Mouse (Mus musculus) lung, embryonic 16.5 days (tissue): Measurements from ENCODE around the gene Odf4. TPM values are rescaled to one million over a fixed set of nuclear protein-coding genes. Genes with fewer than 3 reads are reported as not detected.
"Not testable (repeated sequence)": the region's sequence is repeated elsewhere in the genome, so short reads cannot be mapped to it uniquely, and the experiment has no call there.

ENCODE experiments used
- ATAC-seq: fragments of 200-750 bp; cut with Nextera tagmentation; 2 replicates; pipeline ENCODE4 v1.8.0; 2017; ENCODE audit warnings: low read depth, mild to moderate bottlenecking, moderate library complexity
- H3K27ac ChIP-seq: fragments of 300-500 bp; sonication (generic); 2 replicates; pipeline ENCODE4 v1.5.1; 2014; ENCODE audit warnings: mild to moderate bottlenecking, control low read depth, low read length
- H3K27me3 ChIP-seq: fragments of 300-500 bp; sonication (generic); 2 replicates; pipeline ENCODE4 v1.6.1; 2014; ENCODE audit warnings: low read depth, low read length, mixed read lengths; ENCODE audit not compliant: control insufficient read depth, insufficient read depth
- H3K36me3 ChIP-seq: fragments of 300-500 bp; sonication (generic); 2 replicates; pipeline ENCODE4 v1.6.1; 2014; ENCODE audit warnings: low read length; ENCODE audit not compliant: control insufficient read depth, insufficient read depth
- H3K4me1 ChIP-seq: fragments of 300-500 bp; sonication (generic); replicated peaks from 2 replicates; pipeline ENCODE4 v1.6.1; 2014; ENCODE audit warnings: low read length, mixed read lengths; ENCODE audit not compliant: control insufficient read depth, insufficient read depth
- H3K4me2 ChIP-seq: fragments of 300-500 bp; sonication (generic); 2 replicates; pipeline ENCODE4 v1.6.1; 2014; ENCODE audit warnings: low read depth, low read length, control low read depth
- H3K4me3 ChIP-seq: fragments of 300-500 bp; sonication (generic); 2 replicates; pipeline ENCODE4 v1.5.1; 2014; ENCODE audit warnings: mild to moderate bottlenecking, low read length, control low read depth
- H3K9ac ChIP-seq: fragments of 300-500 bp; sonication (generic); 2 replicates; pipeline ENCODE4 v1.6.1; 2014; ENCODE audit warnings: low read length, control low read depth
- H3K9me3 ChIP-seq: fragments of 300-500 bp; sonication (generic); 2 replicates; pipeline ENCODE4 v1.6.1; 2016; ENCODE audit warnings: low read length; ENCODE audit not compliant: control insufficient read depth
- WGBS: fragments of 180-500 bp; shearing (Covaris S2); extraction: QIAGEN DNeasy Blood & Tissue Kit; methylation state at CpG from one replicate; pipeline ENCODE4 v1.1.7; 2014; 5-methylcytosine and 5-hydroxymethylcytosine counted together
- polyA plus RNA-seq: library from polyadenylated mRNA; unstranded; fragments of >200 nt; fragmentation: Nextera tagmentation; extraction: Ambion mirVana; gene quantifications from 2 replicates; pipeline ENCODE4 v1.2.1, GENCODE M21; 2015

Odf4 gene
- polyA plus RNA-seq, 1 experiment from 2014 or later: not detected

GRCm38 (mm10) chr11:68965845-68966244, 39.0 kb upstream of the Odf4 start:
- H3K27ac ChIP-seq: no peak overlapping the region
- H3K27me3 ChIP-seq: no peaks in the 10 kb centered on the region
- no peak overlapping the region for H3K4me2 ChIP-seq
- no peaks in the 10 kb centered on the region for H3K36me3 ChIP-seq
- WGBS: 30% methylated on average over 3 of the region's 3 CpGs
- no peak for ATAC-seq
- no peak overlapping the region for H3K4me3 ChIP-seq
- H3K9me3 ChIP-seq: no peaks in the 10 kb centered on the region
- H3K4me1 ChIP-seq: peaks cover 17% of the 10 kb centered on the region
- no peak overlapping the region for H3K9ac ChIP-seq

DNA sequence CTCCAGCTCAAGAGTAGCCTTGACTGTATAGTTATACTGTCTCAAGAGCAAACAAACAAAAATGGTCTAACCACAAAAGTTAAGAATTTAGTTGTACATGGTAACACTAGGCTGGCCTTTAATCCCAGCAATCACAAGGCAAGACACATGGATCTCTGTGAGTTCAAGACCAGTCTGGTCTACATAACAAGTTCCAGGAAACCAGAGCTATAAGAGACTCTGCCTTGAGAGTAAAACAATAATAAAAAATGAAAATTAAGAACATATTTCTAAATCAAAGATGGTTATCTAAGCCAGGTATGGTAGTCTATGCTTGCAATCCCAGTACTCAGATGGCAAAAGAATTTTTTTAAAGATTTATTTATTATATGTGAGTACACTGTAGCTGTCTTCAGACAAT, 38.2 kb upstream of the Odf4 start:
- H3K9me3 ChIP-seq: no peaks in the 10 kb centered on the region
- H3K4me2 ChIP-seq: no peak overlapping the region
- no peak overlapping the region for H3K4me3 ChIP-seq
- no peaks in the 10 kb centered on the region for H3K27me3 ChIP-seq
- no peak overlapping the region for H3K9ac ChIP-seq
- H3K27ac ChIP-seq: no peak overlapping the region
- peaks cover 11% of the 10 kb centered on the region for H3K4me1 ChIP-seq
- no peak for ATAC-seq
- no peaks in the 10 kb centered on the region for H3K36me3 ChIP-seq

- ATAC-seq: no peak
- no peaks in the 10 kb centered on the region for H3K27me3 ChIP-seq
- H3K9ac ChIP-seq: no peak overlapping the region
- H3K4me3 ChIP-seq: no peak overlapping the region
- 67% methylated on average over 2 of the region's 2 CpGs for WGBS
- no peaks in the 10 kb centered on the region for H3K36me3 ChIP-seq
- no peaks in the 10 kb centered on the region for H3K9me3 ChIP-seq
- no peak overlapping the region for H3K4me2 ChIP-seq
- no peak overlapping the region for H3K27ac ChIP-seq
- peaks cover 10% of the 10 kb centered on the region for H3K4me1 ChIP-seq
Measured at GRCm38 (mm10) chr11:68963405-68963804, 36.5 kb upstream of the Odf4 start.

- H3K27ac ChIP-seq, H3K27me3 ChIP-seq: not testable (repeated sequence)
- 13% methylated on average over 11 of the region's 11 CpGs for WGBS
Measured at GRCm38 (mm10) chr11:68962159-68962558, 35.3 kb upstream of the Odf4 start.

DNA sequence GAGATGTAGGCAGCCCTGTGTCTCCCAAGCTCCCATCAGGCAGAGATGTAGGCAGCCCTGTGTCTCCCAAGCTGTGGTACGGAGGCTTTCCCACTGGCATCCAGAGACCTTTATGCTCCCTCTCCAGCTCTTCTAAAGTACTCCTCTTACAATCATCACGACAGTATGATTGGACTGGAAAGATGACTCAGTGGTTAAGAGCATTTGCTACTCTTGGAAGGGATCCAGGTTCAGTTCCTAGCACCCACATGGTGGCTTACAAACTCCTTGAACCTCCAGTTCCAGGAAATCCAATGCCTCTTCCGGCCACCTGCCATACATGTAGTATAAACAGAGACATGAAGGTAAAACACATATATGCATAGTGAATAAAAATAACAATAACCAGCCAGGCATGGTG, 34.7 kb upstream of the Odf4 start:
- Histone ChIP-seq H3K4me3 (no peak overlapping the region), H3K9ac (no peak overlapping the region), H3K36me3 (no peaks in the 10 kb centered on the region), H3K9me3 (no peaks in the 10 kb centered on the region), H3K27ac (no peak overlapping the region), H3K27me3 (peaks cover 4% of the 10 kb centered on the region; the same call in 1 of the 2 replicates), H3K4me2 (no peak overlapping the region), H3K4me1 (no peaks in the 10 kb centered on the region; the same call in 1 of the 2 replicates)
- no peak for ATAC-seq
- WGBS: 50% methylated on average over 3 of the region's 3 CpGs

More at GRCm38 (mm10) chr11:68962159-68962558, 35.3 kb upstream of the Odf4 start:
- not testable (repeated sequence) for H3K4me1 ChIP-seq, H3K9ac ChIP-seq, ATAC-seq, H3K9me3 ChIP-seq, H3K4me2 ChIP-seq, H3K36me3 ChIP-seq, H3K4me3 ChIP-seq

GRCm38 (mm10) chr11:68957971-68958370, 31.1 kb upstream of the Odf4 start:
- peaks cover 27% of the 10 kb centered on the region for H3K27me3 ChIP-seq
- H3K27ac ChIP-seq: no peak overlapping the region
- H3K36me3 ChIP-seq: no peaks in the 10 kb centered on the region
- peak overlapping the region; percentile 48 for H3K4me3 ChIP-seq
- no peaks in the 10 kb centered on the region for H3K9me3 ChIP-seq
- ATAC-seq: no peak
- peaks cover 12% of the 10 kb centered on the region for H3K4me1 ChIP-seq
- peak overlapping the region; percentile 43 for H3K4me2 ChIP-seq
- peak overlapping the region; percentile 51; the same call in 1 of the 2 replicates for H3K9ac ChIP-seq
- 87% methylated on average over 1 of the region's 1 CpGs for WGBS

DNA sequence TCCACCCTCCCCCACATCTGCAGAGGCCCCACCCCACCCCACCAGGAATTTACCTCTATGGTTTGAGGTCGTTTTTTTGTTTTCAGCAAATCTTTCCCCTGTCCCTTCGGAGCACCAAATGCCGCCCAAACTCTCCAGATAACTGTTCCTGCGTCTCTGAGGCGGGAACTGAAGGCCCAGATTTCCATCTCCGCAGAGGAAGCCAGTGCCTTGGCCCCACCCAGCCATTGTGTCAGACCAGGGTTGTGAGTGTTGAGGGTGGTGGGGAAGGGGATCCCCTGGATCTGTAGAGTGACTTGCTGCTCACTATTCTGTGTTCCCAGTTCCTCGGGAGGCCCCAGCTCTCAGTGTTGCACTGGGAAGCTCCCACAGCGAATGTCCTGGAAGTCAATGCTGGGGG, 30.4 kb upstream of the Odf4 start, which contains the start of gene Arhgef15:
TSS of gene Arhgef15 (minus strand) at position 173 of the 400 bp plus-strand sequence.
- H3K4me2 ChIP-seq: peak within 1 kb of the TSS; percentile 74
- WGBS: 34% methylated on average over 8 of the region's 8 CpGs
- peak; percentile 50; the same call in 1 of the 2 replicates for ATAC-seq
- H3K36me3 ChIP-seq: no peaks in the 10 kb centered on the region
- peak within 1 kb of the TSS; percentile 48 for H3K4me3 ChIP-seq
- peaks cover 12% of the 10 kb centered on the region for H3K4me1 ChIP-seq
- peaks cover 28% of the 10 kb centered on the region for H3K27me3 ChIP-seq
- H3K9me3 ChIP-seq: no peaks in the 10 kb centered on the region
- peak within 1 kb of the TSS; percentile 51 for H3K9ac ChIP-seq
- peak within 1 kb of the TSS; percentile 89 for H3K27ac ChIP-seq

GRCm38 (mm10) chr11:68956697-68957096, 29.8 kb upstream of the Odf4 start:
- no peaks in the 10 kb centered on the region for H3K36me3 ChIP-seq
- H3K4me2 ChIP-seq: peak overlapping the region; percentile 74
- 27% methylated on average over 13 of the region's 13 CpGs for WGBS
- peaks cover 12% of the 10 kb centered on the region for H3K4me1 ChIP-seq
- H3K9me3 ChIP-seq: no peaks in the 10 kb centered on the region
- peak overlapping the region; percentile 89 for H3K27ac ChIP-seq
- H3K27me3 ChIP-seq: peaks cover 33% of the 10 kb centered on the region
- peak overlapping the region; percentile 48 for H3K4me3 ChIP-seq
- H3K9ac ChIP-seq: peak overlapping the region; percentile 51
- peak; percentile 76 for ATAC-seq

GRCm38 (mm10) chr11:68956107-68956506, 29.2 kb upstream of the Odf4 start:
- Histone ChIP-seq H3K9ac (peak overlapping the region; percentile 50), H3K27ac (peak overlapping the region; percentile 89), H3K36me3 (no peaks in the 10 kb centered on the region), H3K9me3 (no peaks in the 10 kb centered on the region), H3K27me3 (peaks cover 33% of the 10 kb centered on the region), H3K4me1 (peaks cover 12% of the 10 kb centered on the region), H3K4me3 (peak overlapping the region; percentile 48), H3K4me2 (peak overlapping the region; percentile 74)
- peak; percentile 55 for ATAC-seq
- 22% methylated on average over 3 of the region's 3 CpGs for WGBS

- Histone ChIP-seq H3K36me3 (no peaks in the 10 kb centered on the region), H3K27me3 (peaks cover 33% of the 10 kb centered on the region), H3K27ac (no peak overlapping the region), H3K9me3 (no peaks in the 10 kb centered on the region), H3K4me3 (peak overlapping the region; percentile 52), H3K4me1 (peaks cover 12% of the 10 kb centered on the region), H3K9ac (no peak overlapping the region), H3K4me2 (peak overlapping the region; percentile 74)
- 59% methylated on average over 5 of the region's 5 CpGs for WGBS
- ATAC-seq: no peak
Measured at GRCm38 (mm10) chr11:68955473-68955872, 28.6 kb upstream of the Odf4 start.
